Mouse (Mus musculus): ENCODE data around the gene Zfp54. TPM values are rescaled to one million over a fixed set of nuclear protein-coding genes. Genes with fewer than 3 reads are reported as not detected.
A peak's percentile ranks its signal among the peaks of the same experiment; 100 is the strongest.
"Not testable (repeated sequence)": the region's sequence is repeated elsewhere in the genome, so short reads cannot be mapped to it uniquely, and the experiment has no call there.

Gene Zfp54
- 1 to 10 TPM; 2.4 to 2.5 TPM for total RNA-seq (2021)
- long read RNA-seq, experiment 1, partial matches to known transcripts = 1 of 9 reads
- long read RNA-seq, experiment 1, other reads (novel, unspliced or antisense) = 4 of 9 reads
- long read RNA-seq, experiment 2, partial matches to known transcripts = 0 of 4 reads
- long read RNA-seq, experiment 2, other reads (novel, unspliced or antisense) = 0 of 4 reads

GRCm38 (mm10) chr17:21422664-21423599, at the start of gene Zfp54:
Gene Zfp54, plus strand, starts transcription at chr17:21423227.
- DNase-seq = peak; percentile 81 to 89

- no peak for DNase-seq
Observed at GRCm38 (mm10) chr17:21375311-21375710, 47.7 kb upstream of the Zfp54 start.

GRCm38 (mm10) chr17:21383391-21384056, 39.5 kb upstream of the Zfp54 start, which contains the start of gene Zfp677:
Gene Zfp677, plus strand, starts transcription at chr17:21383748.
- DNase-seq = peak; percentile 80 to 82

GRCm38 (mm10) chr17:21384057-21384411, 39.0 kb upstream of the Zfp54 start:
- DNase-seq = peak in 1 of 2 experiments; percentile 47

GRCm38 (mm10) chr17:21438806-21439400, 15.9 kb downstream of the Zfp54 start:
- not testable (repeated sequence) for DNase-seq

- peak; percentile 63 to 70 for DNase-seq
Observed at GRCm38 (mm10) chr17:21449669-21450068, 26.6 kb downstream of the Zfp54 start.

- peak; percentile 94 to 95 for DNase-seq
Observed at GRCm38 (mm10) chr17:21450138-21450704, 27.2 kb downstream of the Zfp54 start, which contains the start of gene Zfp51. Gene Zfp51, plus strand, starts transcription at chr17:21450374.

- DNase-seq = no peak
Observed at GRCm38 (mm10) chr17:21463550-21463949, 40.5 kb downstream of the Zfp54 start.

GRCm38 (mm10) chr17:21472032-21472652, 49.1 kb downstream of the Zfp54 start:
- DNase-seq = no peak

GRCm38 (mm10) chr17:21472653-21473307, 49.8 kb downstream of the Zfp54 start:
- no peak for DNase-seq

GRCm38 (mm10) chr17:21473362-21474190, 50.5 kb downstream of the Zfp54 start:
- no peak for DNase-seq

GRCm38 (mm10) chr17:21474729-21475128, 51.7 kb downstream of the Zfp54 start:
- DNase-seq = not testable (repeated sequence)

- DNase-seq = not testable (repeated sequence)
Observed at GRCm38 (mm10) chr17:21475290-21475689, 52.3 kb downstream of the Zfp54 start.

GRCm38 (mm10) chr17:21476351-21476750, 53.3 kb downstream of the Zfp54 start:
- DNase-seq = peak; percentile 12 to 41

- not testable (repeated sequence) for DNase-seq
Observed at GRCm38 (mm10) chr17:21478103-21478777, 55.2 kb downstream of the Zfp54 start.
